Mouse (Mus musculus) liver, adult 2 months (tissue): ENCODE data around the gene Gm9913. TPM values are rescaled to one million over a fixed set of nuclear protein-coding genes. Genes with fewer than 3 reads are reported as not detected.

ENCODE experiments used
- DNase-seq: peaks from one replicate; pipeline ENCODE4 v3.0.0-alpha.2; 2011; ENCODE audit warnings: low read depth, low spot score; ENCODE audit errors: extremely low read depth
- H3K27ac ChIP-seq: fragments of 200-500 bp; replicated peaks from 2 replicates; pipeline ENCODE4 v1.5.1; 2012; ENCODE audit warnings: low read depth, mild to moderate bottlenecking, control low read depth, inconsistent platforms, low read length; ENCODE audit not compliant: insufficient read depth
- H3K27me3 ChIP-seq: fragments of 200-500 bp; 2 replicates; pipeline ENCODE4 v1.6.1; 2012; ENCODE audit warnings: mild to moderate bottlenecking, moderate library complexity, low read length, inconsistent platforms; ENCODE audit not compliant: control insufficient read depth, insufficient read depth
- H3K36me3 ChIP-seq: fragments of 200-500 bp; 2 replicates; pipeline ENCODE4 v1.6.1; 2012; ENCODE audit warnings: low read length, inconsistent platforms; ENCODE audit not compliant: control insufficient read depth, insufficient read depth
- H3K4me1 ChIP-seq: fragments of 200-500 bp; 2 replicates; pipeline ENCODE4 v1.6.1; 2011; ENCODE audit warnings: low read length; ENCODE audit not compliant: control insufficient read depth, insufficient read depth
- H3K4me3 ChIP-seq: fragments of 200-500 bp; 2 replicates; pipeline ENCODE4 v1.5.1; 2011; ENCODE audit warnings: low read depth, mild to moderate bottlenecking, control low read depth, low read length, moderate library complexity; ENCODE audit not compliant: insufficient read depth
- H3K79me2 ChIP-seq: fragments of 200-500 bp; 2 replicates; pipeline ENCODE4 v1.6.1; 2012; ENCODE audit warnings: inconsistent platforms, mild to moderate bottlenecking, low read length, moderate library complexity; ENCODE audit not compliant: control insufficient read depth, insufficient read depth
- H3K9ac ChIP-seq: fragments of 200-500 bp; 2 replicates; pipeline ENCODE4 v1.6.1; 2012; ENCODE audit warnings: low read depth, mild to moderate bottlenecking, control low read depth, inconsistent platforms, low read length
- CTCF ChIP-seq: fragments of 200-500 bp; IDR thresholded peaks from 2 replicates; pipeline ENCODE4 v1.5.1; 2011; ENCODE audit warnings: low read depth, low read length, control low read depth
- POLR2A ChIP-seq: fragments of 200-500 bp; IDR thresholded peaks from 2 replicates; pipeline ENCODE4 v1.6.1; 2011; ENCODE audit warnings: low read length, control low read depth; ENCODE audit not compliant: insufficient read depth; ENCODE audit errors: extremely low read depth
- WGBS: fragments of 180-500 bp; shearing (Covaris S2); methylation state at CpG from one replicate; pipeline ENCODE4 v1.1.7; 2018; 5-methylcytosine and 5-hydroxymethylcytosine counted together
- polyA plus RNA-seq: library from polyadenylated mRNA; depleted of rRNA; stranded (reverse); fragments of >200 nt; gene quantifications from 2 replicates; pipeline ENCODE4 v1.2.3, GENCODE M21; 2012
- total RNA-seq: library from RNA; depleted of rRNA; stranded (reverse); fragments of >200 nt; gene quantifications from 2 replicates; pipeline ENCODE4 v1.2.3, GENCODE M21; 2014

The Gm9913 gene
- total and polyA plus RNA-seq, 2 experiments, result not detected

DNA sequence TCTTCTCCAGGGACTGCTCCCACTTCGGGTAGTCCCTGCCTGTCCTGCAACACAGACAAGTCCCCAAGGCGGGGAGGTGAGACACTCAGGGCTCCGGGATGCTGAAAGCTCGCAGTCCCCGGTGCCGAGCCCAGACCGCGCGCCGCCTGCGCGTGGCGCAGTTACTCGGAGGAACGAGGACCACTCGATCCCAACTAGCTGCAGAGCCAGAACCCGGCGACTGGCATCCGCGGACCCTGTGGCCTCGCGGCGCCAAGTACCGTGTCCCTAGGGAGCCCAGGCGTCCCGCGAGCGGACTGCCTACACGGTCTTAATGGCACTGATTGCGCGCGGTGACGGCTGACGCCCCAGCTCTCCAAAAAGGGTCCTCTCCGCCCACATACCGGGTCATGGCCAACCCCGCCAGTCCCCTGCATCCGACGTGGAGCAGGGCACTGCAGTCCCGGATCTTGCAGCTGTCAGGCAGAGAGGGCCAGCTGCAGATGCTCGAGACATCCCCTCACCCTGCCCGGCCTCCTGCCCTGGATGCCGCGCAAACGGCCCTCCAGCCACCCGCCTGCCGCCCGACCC lies 942 bp downstream of the Gm9913 start:
- Histone ChIP-seq H3K4me3 (peak overlapping the region; percentile 75), H3K4me1 (no peaks in the 10 kb centered on the region), H3K27ac (peak overlapping the region; percentile 41; the same call in 1 of the 2 replicates), H3K79me2 (no peaks in the 10 kb centered on the region), H3K27me3 (peaks cover 5% of the 10 kb centered on the region; the same call in 1 of the 2 replicates), H3K9ac (peak overlapping the region; percentile 5), H3K36me3 (no peaks in the 10 kb centered on the region)
- no peak for DNase-seq
- 2% methylated on average over 48 of the region's 48 CpGs for WGBS
- no peak for TF ChIP-seq CTCF
- no peak for TF ChIP-seq POLR2A

DNA sequence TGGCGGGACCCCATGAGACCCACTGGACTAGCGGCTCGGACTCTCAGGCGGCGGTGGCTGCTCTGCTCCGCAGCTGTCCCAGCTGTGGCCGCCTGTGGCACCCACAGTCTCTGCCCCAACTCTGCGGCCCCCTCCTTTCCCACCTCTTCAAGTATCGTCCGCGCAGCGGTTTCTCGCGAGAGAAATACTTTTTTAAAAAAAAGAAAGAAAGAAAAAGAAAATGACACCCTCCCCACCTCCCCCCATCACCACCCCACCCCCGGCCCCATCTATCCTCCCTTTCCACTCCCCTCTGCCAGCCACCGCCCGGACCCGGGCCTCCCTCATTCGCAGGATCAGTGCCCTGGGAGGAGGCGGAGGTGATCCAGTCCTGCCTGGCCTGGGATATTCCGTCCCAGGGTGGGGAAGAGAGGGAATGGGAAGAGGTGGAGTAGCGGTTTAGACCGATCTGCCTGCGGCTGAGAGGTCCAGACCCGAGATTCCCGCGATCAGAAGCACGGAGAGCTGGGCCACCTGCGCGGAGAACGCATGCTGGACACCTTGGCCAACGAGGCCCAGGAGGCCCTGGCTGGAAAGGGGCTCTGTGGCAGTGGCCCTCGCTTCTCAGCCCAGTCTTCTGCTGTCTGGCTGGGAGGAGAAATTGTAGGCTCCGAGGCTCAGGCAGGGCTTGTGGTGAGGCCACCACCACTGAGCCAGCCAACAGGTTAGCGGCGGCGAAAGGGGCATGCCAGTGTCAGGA lies 1.6 kb downstream of the Gm9913 start:
- Histone ChIP-seq H3K27me3 (peaks cover 5% of the 10 kb centered on the region; the same call in 1 of the 2 replicates), H3K27ac (no peak overlapping the region), H3K79me2 (no peaks in the 10 kb centered on the region), H3K4me3 (peak overlapping the region; percentile 75), H3K9ac (peak overlapping the region; percentile 41), H3K36me3 (no peaks in the 10 kb centered on the region), H3K4me1 (no peaks in the 10 kb centered on the region)
- WGBS, result 7% methylated on average over 37 of the region's 37 CpGs
- no peak for DNase-seq
- TF ChIP-seq POLR2A, result no peak
- TF ChIP-seq CTCF, result no peak

DNA sequence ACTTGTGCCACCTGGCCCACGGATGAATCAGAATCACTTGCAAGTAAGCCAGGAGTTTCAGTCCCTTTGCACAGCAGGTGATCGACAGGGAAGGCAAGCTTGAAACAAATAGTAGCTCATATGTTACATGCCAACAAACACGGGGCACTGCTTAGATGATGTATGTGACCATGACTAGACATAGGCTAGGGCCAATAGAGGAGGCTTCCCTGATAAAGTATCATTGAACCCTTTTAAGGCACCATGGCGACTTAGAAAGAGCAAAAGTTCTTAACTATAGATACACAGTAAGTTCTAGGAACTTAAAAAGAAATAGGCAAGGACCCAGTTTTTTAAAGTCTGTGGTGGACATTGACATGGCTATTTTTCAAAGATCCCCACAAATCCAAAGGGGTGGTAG lies 3.0 kb downstream of the Gm9913 start, which contains the start of gene Fbn1:
Fbn1 (minus strand) TSS at position 101 of the 400 bp plus-strand sequence.
- Histone ChIP-seq H3K27ac (no peak within 1 kb of the TSS), H3K4me3 (no peak within 1 kb of the TSS; the same call in 1 of the 2 replicates), H3K79me2 (no peaks in the 10 kb centered on the region), H3K4me1 (no peaks in the 10 kb centered on the region), H3K27me3 (peaks cover 5% of the 10 kb centered on the region; the same call in 1 of the 2 replicates), H3K9ac (no peak within 1 kb of the TSS), H3K36me3 (no peaks in the 10 kb centered on the region)
- 84% methylated on average over 4 of the region's 4 CpGs for WGBS
- no peak for TF ChIP-seq POLR2A
- no peak for TF ChIP-seq CTCF
- no peak for DNase-seq

DNA sequence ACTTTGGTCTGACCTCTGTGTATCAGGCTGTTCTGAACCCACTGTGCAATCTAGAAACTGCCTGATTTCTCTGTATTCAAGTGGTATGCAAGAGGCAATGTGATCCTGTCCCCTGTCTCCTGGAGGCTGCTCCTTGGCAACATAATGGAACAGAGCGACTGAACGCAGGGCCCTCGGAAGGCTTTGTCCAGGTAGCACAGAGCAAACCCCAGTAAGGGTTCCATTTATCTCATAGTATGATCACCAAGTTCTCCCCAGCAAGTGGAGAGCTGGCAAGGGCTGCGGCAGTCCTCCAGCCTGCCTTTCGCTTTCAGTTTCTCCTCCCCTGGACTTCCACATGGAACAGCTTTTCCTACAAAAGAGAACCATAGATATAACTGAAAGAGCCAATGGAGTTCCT lies 3.5 kb downstream of the Gm9913 start:
- DNase-seq, result no peak
- no peaks in the 10 kb centered on the region for H3K79me2 ChIP-seq
- H3K27ac ChIP-seq, result no peak overlapping the region
- no peaks in the 10 kb centered on the region for H3K36me3 ChIP-seq
- no peak for TF ChIP-seq CTCF
- no peak for TF ChIP-seq POLR2A
- no peak overlapping the region for H3K4me3 ChIP-seq
- no peaks in the 10 kb centered on the region for H3K4me1 ChIP-seq
- peaks cover 5% of the 10 kb centered on the region; the same call in 1 of the 2 replicates for H3K27me3 ChIP-seq
- no peak overlapping the region for H3K9ac ChIP-seq
- 79% methylated on average over 5 of the region's 5 CpGs for WGBS

DNA sequence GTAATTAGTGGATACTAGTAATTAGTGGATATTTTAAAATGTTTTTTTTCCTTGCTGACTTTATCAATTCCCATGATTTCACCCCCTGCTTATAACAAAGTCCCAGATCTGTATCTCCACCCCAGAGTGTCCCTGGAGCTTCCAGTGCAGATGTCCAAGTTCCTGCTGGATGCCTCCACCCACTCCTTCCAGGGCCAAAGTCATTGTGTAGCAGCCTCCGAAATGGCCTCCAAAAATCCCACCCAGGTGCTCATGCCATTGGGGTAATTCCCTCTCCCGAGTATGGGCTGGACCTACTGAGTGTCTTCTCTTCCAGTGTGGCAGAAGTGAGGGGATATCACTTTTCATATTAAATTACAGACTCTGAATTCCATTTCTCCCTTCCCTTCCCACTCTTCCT lies 5.9 kb downstream of the Gm9913 start:
- no peaks in the 10 kb centered on the region for H3K36me3 ChIP-seq
- no peak for DNase-seq
- no peaks in the 10 kb centered on the region for H3K79me2 ChIP-seq
- peaks cover 4% of the 10 kb centered on the region; the same call in 1 of the 2 replicates for H3K27me3 ChIP-seq
- no peaks in the 10 kb centered on the region for H3K4me1 ChIP-seq
- 80% methylated on average over 2 of the region's 2 CpGs for WGBS
- TF ChIP-seq POLR2A (no peak), CTCF (no peak)
- no peak overlapping the region for H3K27ac ChIP-seq
- no peak overlapping the region for H3K9ac ChIP-seq
- H3K4me3 ChIP-seq, result no peak overlapping the region

DNA sequence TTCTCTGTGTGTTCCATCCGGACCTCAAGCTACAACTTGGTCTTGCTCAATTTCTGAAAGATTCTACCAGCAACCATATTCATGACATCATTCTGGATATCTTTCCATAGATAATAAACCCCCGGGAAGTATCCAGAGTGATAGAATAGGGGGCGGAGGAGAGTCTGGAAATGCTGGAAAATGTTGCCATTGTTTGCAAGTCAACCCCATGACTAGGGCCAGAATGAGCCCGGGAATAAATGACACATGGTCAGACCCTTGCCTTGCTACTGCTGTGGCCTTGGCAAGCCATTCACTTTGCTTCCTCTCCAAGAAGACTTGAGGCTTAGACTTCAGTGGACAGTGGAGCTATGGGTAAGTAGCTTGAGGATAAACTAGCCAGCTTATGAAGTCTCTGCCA lies 7.0 kb downstream of the Gm9913 start:
- H3K79me2 ChIP-seq, result no peaks in the 10 kb centered on the region
- H3K9ac ChIP-seq, result no peak overlapping the region
- no peak overlapping the region for H3K4me3 ChIP-seq
- DNase-seq, result no peak
- 73% methylated on average over 4 of the region's 4 CpGs for WGBS
- H3K4me1 ChIP-seq, result no peaks in the 10 kb centered on the region
- no peak overlapping the region for H3K27ac ChIP-seq
- TF ChIP-seq POLR2A (no peak), CTCF (no peak)
- no peaks in the 10 kb centered on the region for H3K36me3 ChIP-seq
- H3K27me3 ChIP-seq, result no peaks in the 10 kb centered on the region
